Mouse (Mus musculus): ENCODE measurements around the gene Rnf227. TPM values are rescaled to one million over a fixed set of nuclear protein-coding genes. Genes with fewer than 3 reads are reported as not detected.

Rnf227 gene
- polyA plus RNA-seq, 1 experiment: 4.6 TPM

DNA sequence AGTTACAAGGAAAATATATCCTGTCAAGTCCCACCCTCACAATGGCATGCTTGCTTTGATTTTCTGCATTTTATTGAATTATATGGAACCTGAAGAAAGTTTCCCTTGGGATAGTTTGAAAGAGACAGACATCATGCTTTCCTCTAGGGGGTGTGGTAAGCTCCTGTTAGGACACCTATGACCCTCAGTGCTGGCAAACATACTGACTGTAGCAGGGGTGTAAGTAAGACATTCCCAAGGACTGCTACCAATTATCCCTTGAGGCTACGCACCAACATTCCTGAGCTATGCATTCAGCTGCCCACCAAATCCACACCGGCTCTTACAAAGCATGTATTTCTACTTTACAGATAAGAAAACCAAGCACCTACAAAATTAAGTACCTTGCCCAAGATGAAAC is 22.2 kb downstream of the Rnf227 start:
- no peak overlapping the region for H3K27ac ChIP-seq (ENCODE audit: insufficient read depth, low read depth, low read length)
- TF ChIP-seq POLR2A (IDR thresholded peaks at IDR 0.05; ENCODE audit: borderline replicate concordance, low read depth, low read length) (no peak), CTCF (IDR thresholded peaks at IDR 0.05; ENCODE audit: low read depth, low read length) (no peak)

DNA sequence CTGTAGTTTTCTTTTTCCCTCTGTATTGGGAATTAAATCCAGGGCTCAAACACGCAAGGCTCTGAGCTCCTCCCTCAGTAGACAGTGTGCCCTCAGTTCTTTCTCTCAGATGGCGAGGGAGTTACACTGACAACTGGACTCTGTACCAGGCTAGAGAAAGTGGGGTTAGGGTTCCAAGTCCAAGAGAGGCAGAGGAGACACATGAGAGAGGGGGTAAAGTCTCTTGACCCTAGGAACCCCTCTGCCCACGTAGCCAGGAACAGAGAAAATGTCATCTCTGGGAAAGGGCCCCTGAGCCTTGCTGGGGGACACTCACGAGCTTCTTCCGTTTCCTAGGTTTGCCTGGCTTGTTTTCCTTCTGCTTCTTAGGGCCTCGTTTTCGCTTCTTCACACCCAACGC is 24.1 kb downstream of the Rnf227 start:
- H3K4me1 ChIP-seq (ENCODE audit: control insufficient read depth, insufficient read depth, low read length): peaks cover 18% of the 10 kb centered on the region
- H3K27ac ChIP-seq (ENCODE audit: insufficient read depth, low read depth, low read length): peak overlapping the region; percentile 96
- H3K4me3 ChIP-seq (ENCODE audit: insufficient read depth, low read length): peak overlapping the region; percentile 31
- TF ChIP-seq CTCF (IDR thresholded peaks at IDR 0.05; ENCODE audit: low read depth, low read length) (no peak), POLR2A (IDR thresholded peaks at IDR 0.05; ENCODE audit: borderline replicate concordance, low read depth, low read length) (no peak)

More for the DNA sequence above, 22.2 kb downstream of the Rnf227 start:
- peaks cover 18% of the 10 kb centered on the region for H3K4me1 ChIP-seq (ENCODE audit: control insufficient read depth, insufficient read depth, low read length)
- H3K4me3 ChIP-seq (ENCODE audit: insufficient read depth, low read length): no peak overlapping the region

DNA sequence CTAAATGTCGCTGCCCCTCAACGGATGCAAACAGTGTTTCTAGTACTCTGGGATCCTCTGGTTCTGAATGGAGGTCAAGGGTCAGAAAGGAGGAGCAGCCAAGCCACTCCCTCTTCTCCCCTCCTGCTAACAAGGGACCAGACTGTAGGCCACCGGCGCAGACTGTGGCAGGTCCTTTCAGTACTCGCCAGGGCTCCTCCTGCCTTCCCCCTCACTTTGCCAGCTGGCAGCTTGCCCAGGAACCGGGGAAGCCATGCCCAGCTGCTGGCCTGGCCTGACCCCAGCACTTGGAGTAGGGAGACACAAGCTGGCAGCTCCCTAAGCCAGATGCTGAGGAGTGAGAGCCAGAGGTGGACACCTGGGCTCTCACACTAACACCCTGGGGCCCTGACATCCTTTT is 24.6 kb downstream of the Rnf227 start:
- peak overlapping the region; percentile 31 for H3K4me3 ChIP-seq (ENCODE audit: insufficient read depth, low read length)
- H3K27ac ChIP-seq (ENCODE audit: insufficient read depth, low read depth, low read length): peak overlapping the region; percentile 96

DNA sequence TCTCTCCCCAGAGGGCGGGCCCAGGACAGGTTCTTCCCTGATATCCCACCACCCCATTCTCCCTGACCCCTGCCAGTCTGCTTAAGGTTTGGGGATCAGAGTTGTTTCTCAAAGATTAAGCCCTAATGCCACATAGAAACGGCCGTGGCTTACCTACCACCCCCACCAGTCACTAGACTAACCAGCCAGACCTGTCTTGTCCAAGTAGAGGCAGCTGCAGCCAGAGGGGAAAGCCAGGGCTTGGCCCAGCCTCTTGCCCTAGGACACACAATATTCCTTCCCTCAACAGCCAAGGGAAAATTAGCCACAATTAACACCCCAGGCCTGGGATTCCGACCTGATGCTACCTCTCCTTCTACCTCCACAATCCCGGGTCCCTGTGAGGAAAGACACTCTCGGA is 25.5 kb downstream of the Rnf227 start:
- H3K4me1 ChIP-seq (ENCODE audit: control insufficient read depth, insufficient read depth, low read length): peaks cover 18% of the 10 kb centered on the region
- H3K27ac ChIP-seq (ENCODE audit: insufficient read depth, low read depth, low read length): peak overlapping the region; percentile 96
- peak overlapping the region; percentile 50 for H3K4me3 ChIP-seq (ENCODE audit: insufficient read depth, low read length)
- no peak for TF ChIP-seq POLR2A (IDR thresholded peaks at IDR 0.05; ENCODE audit: borderline replicate concordance, low read depth, low read length)
- no peak for TF ChIP-seq CTCF (IDR thresholded peaks at IDR 0.05; ENCODE audit: low read depth, low read length)

More for the DNA sequence above, 24.6 kb downstream of the Rnf227 start:
- TF ChIP-seq CTCF (IDR thresholded peaks at IDR 0.05; ENCODE audit: low read depth, low read length) (no peak), POLR2A (IDR thresholded peaks at IDR 0.05; ENCODE audit: borderline replicate concordance, low read depth, low read length) (no peak)
- peaks cover 18% of the 10 kb centered on the region for H3K4me1 ChIP-seq (ENCODE audit: control insufficient read depth, insufficient read depth, low read length)

DNA sequence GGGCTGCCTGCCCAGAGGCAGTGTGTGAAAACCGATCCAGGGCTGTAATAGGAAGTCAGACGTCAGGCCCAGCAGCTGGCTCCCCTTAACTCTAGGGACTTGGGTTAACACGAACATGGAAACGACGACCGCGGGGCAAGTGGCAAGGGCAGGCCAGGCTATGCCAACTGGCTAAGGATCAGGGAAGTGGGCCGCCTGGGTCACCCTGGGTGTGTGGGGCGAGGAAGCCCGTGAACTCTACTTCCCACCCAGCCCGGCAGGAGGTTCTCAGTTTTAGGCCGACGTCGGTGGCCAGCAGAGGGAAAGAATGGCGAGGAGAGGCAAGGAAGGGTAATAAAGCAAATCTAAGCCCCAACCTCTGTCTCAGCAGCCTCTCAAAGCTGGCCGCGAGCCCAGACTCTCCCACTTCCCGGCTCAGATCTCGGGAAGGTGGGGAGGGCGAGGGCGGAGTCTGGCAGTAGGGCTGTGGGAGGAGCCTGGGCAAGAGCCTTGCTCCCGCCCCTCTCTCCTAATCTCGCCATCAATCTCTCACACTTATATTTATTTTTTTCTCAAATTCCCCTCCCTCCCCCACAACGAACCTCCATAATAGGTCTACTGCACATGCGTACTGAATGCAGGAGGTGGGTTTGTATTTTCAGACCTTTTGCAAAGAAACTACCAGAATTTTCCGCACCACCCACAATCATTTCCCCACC is 26.0 kb downstream of the Rnf227 start:
- TF ChIP-seq POLR2A (IDR thresholded peaks at IDR 0.05; ENCODE audit: borderline replicate concordance, low read depth, low read length): no peak
- no peak for TF ChIP-seq CTCF (IDR thresholded peaks at IDR 0.05; ENCODE audit: low read depth, low read length)
- H3K4me1 ChIP-seq (ENCODE audit: control insufficient read depth, insufficient read depth, low read length): peaks cover 18% of the 10 kb centered on the region
- H3K4me3 ChIP-seq (ENCODE audit: insufficient read depth, low read length): peak overlapping the region; percentile 50
- H3K27ac ChIP-seq (ENCODE audit: insufficient read depth, low read depth, low read length): peak overlapping the region; percentile 96

DNA sequence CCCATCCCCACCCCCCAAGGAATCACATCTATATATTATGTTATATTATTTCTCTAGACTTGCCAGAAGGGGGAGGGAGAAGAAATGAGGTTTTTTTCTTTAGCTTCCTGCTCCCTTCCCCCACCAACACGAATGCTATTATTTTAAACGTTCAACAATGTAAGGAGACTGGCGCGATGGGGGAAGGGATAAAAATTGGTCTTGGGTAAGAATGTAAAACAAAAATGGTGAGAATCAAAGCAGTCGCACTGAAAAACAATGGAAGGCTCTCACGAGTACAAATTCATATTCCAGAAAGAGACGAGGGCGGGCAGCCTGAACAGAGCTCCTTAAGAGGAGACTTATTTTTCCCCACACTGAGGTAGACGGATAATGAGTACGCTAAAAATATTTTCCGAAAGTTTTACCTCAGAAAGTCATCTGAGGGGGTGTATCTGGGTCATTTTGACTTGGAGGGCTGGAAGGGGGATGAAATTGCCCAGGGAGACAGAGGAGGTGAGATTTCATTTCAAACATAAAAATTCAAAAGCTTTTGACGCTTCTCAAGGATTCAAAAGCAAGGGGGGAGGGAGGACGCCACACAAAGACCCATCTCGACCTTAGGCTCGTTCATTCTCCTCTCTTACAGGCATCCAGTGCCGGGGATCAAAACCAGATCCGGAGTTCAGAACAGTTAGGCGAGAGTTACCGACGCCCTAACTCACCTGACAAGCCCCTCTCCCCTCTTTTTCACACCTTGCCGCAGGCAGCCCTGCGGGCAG is 26.8 kb downstream of the Rnf227 start:
- H3K4me1 ChIP-seq (ENCODE audit: control insufficient read depth, insufficient read depth, low read length): peaks cover 18% of the 10 kb centered on the region

DNA sequence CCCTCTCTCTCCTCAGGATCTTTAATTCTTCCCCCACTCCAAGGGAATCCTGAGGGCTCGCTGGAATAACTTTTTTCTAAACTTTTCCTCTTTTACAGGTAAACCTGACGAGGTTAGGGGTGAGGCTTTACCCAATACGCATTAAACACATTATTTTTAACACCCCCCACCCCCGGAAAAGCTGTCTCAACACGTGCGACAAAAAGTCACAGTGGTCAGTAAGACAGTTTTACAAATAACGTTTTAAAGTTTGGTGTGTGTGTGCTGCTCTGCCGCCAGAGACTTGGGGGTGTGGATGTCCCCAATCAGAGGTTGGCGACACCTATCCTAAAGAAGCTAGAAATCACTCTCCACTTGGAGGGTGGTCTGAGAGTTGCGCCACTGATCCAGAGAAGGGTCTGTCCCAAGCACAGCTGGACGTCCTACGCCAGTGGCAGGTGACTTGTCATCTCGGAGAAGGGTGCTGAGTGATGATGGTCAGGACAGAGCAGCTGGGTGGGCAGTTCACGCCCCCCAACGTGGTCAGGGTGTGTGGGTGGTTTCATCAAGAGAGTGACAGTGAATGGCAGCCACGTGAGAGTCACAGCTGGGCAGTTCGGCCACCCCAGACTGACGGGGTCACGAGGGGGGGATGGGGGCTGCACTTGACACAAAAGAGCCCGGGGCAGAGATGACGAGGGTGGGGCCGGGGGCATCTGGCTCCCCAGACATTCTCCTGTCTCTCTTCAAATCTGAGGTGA is 27.5 kb downstream of the Rnf227 start:
- H3K4me3 ChIP-seq (ENCODE audit: insufficient read depth, low read length): peak overlapping the region; percentile 78
- H3K4me1 ChIP-seq (ENCODE audit: control insufficient read depth, insufficient read depth, low read length): peaks cover 18% of the 10 kb centered on the region
- H3K27ac ChIP-seq (ENCODE audit: insufficient read depth, low read depth, low read length): peak overlapping the region; percentile 92
- TF ChIP-seq POLR2A (IDR thresholded peaks at IDR 0.05; ENCODE audit: borderline replicate concordance, low read depth, low read length) (no peak), CTCF (IDR thresholded peaks at IDR 0.05; ENCODE audit: low read depth, low read length) (no peak)

More for the DNA sequence above, 26.8 kb downstream of the Rnf227 start:
- H3K4me3 ChIP-seq (ENCODE audit: insufficient read depth, low read length): peak overlapping the region; percentile 78
- peak overlapping the region; percentile 92 for H3K27ac ChIP-seq (ENCODE audit: insufficient read depth, low read depth, low read length)
- TF ChIP-seq CTCF (IDR thresholded peaks at IDR 0.05; ENCODE audit: low read depth, low read length) (no peak), POLR2A (IDR thresholded peaks at IDR 0.05; ENCODE audit: borderline replicate concordance, low read depth, low read length) (no peak)

DNA sequence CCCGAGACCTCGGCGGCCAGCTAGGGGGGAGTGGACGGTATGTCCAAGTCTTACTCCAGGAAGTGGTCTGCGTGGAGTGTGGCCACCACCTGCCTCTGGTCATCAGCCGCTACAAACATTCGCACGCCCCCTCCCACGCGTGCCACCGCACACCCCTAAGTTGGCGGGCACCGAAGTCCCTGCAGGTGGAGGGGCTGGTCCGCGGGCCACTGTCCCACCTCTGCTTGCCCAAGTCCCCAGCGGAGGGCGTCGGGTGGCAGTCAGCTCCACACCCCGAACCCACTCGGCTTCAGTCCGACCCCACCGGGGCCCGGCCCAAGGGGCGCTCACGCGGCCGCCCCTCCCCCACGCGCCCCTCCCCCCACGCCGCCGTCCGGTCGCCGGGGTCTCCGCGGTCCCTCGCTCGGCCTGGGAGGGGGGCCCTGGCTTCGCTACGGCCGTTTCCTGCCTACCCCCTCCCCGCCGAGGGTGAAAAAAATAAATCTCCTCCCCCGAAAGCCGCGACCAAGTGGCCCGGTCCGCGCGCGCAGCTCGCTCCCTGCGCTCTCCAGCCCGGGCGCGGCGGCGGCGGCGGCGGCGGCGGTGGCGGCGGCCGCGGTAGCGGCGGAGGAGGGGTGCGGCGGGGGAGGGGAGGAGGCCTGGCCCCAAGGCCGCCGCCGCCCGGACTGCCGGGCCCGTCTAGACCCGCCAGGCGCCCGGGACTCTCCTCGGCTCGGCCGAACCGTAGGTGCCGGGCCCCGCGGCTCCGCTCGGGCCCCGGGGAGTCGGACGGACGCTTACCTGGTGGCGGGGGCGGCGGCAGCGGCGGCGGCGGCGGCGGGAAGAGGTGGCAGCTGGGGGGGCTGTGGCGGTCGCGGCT is 28.3 kb downstream of the Rnf227 start:
- peaks cover 18% of the 10 kb centered on the region for H3K4me1 ChIP-seq (ENCODE audit: control insufficient read depth, insufficient read depth, low read length)

More for the DNA sequence above, 28.3 kb downstream of the Rnf227 start:
- TF ChIP-seq CTCF (IDR thresholded peaks at IDR 0.05; ENCODE audit: low read depth, low read length) (no peak), POLR2A (IDR thresholded peaks at IDR 0.05; ENCODE audit: borderline replicate concordance, low read depth, low read length) (no peak)
- H3K27ac ChIP-seq (ENCODE audit: insufficient read depth, low read depth, low read length): peak overlapping the region; percentile 92
- H3K4me3 ChIP-seq (ENCODE audit: insufficient read depth, low read length): peak overlapping the region; percentile 78
